Mouse (Mus musculus): ENCODE measurements at regions not wholly inside any gene's neighbourhood (a gene's known extent, or its start where the extent isn't known, plus 50 kb on each side); places are given as distances from the start of the nearest gene placed in this dataset.

GRCm38 (mm10) chr5:52092273-52092672, 98.0 kb downstream of the Dhx15 start:
- DNase-seq: no peak

- DNase-seq: no peak
These were observed 102.2 kb downstream of the Dhx15 start for GRCm38 (mm10) chr5:52088131-52088530.

GRCm38 (mm10) chr5:52086766-52087429, 103.4 kb downstream of the Dhx15 start:
- no peak for DNase-seq

GRCm38 (mm10) chr5:52080268-52080667, 110.0 kb downstream of the Dhx15 start:
- DNase-seq: no peak

- DNase-seq: no peak
These were observed 112.6 kb downstream of the Dhx15 start for GRCm38 (mm10) chr5:52077696-52078095.

- DNase-seq: no peak
These were observed 115.2 kb downstream of the Dhx15 start for GRCm38 (mm10) chr5:52075096-52075495.

GRCm38 (mm10) chr5:52064804-52065451, 125.4 kb downstream of the Dhx15 start:
- peak; percentile 88 for DNase-seq

- DNase-seq: peak; percentile 7
These were observed 128.1 kb downstream of the Dhx15 start for GRCm38 (mm10) chr5:52062214-52062613.

- no peak for DNase-seq
These were observed 129.1 kb downstream of the Dhx15 start for GRCm38 (mm10) chr5:52061226-52061625.

GRCm38 (mm10) chr5:52057261-52057660, 133.1 kb downstream of the Dhx15 start:
- no peak for DNase-seq

GRCm38 (mm10) chr5:52052072-52052465, 138.2 kb downstream of the Dhx15 start:
- DNase-seq: no peak

- DNase-seq: no peak
These were observed 138.8 kb downstream of the Dhx15 start for GRCm38 (mm10) chr5:52051383-52052071.

- no peak for DNase-seq
These were observed 141.5 kb downstream of the Dhx15 start for GRCm38 (mm10) chr5:52048790-52049189.

GRCm38 (mm10) chr5:52046704-52047103, 143.6 kb downstream of the Dhx15 start:
- no peak for DNase-seq

- DNase-seq: no peak
These were observed 146.2 kb downstream of the Dhx15 start for GRCm38 (mm10) chr5:52044101-52044500.

- no peak for DNase-seq
These were observed 148.9 kb downstream of the Dhx15 start for GRCm38 (mm10) chr5:52041447-52041846.

- no peak for DNase-seq
These were observed 149.6 kb downstream of the Dhx15 start for GRCm38 (mm10) chr5:52040427-52041312.

- no peak for DNase-seq
These were observed 155.0 kb downstream of the Dhx15 start for GRCm38 (mm10) chr5:52035339-52035738.

GRCm38 (mm10) chr5:52027478-52027877, 162.8 kb downstream of the Dhx15 start:
- DNase-seq: no peak

- no peak for DNase-seq
These were observed 164.2 kb downstream of the Dhx15 start for GRCm38 (mm10) chr5:52026148-52026547.

- no peak for DNase-seq
These were observed 167.1 kb downstream of the Dhx15 start for GRCm38 (mm10) chr5:52023212-52023611.

- no peak for DNase-seq
These were observed 173.3 kb downstream of the Dhx15 start for GRCm38 (mm10) chr5:52016992-52017391.

GRCm38 (mm10) chr5:52015786-52016185, 174.5 kb downstream of the Dhx15 start:
- no peak for DNase-seq
